Mouse (Mus musculus) heart, adult 2 months (tissue): ENCODE data around the gene Cadm2.

ENCODE experiments used
- CTCF ChIP-seq: fragments of 200-600 bp; IDR thresholded peaks from 2 replicates; pipeline ENCODE4 v1.8.1; 2022; ENCODE audit warnings: antibody characterized with exemption, mild to moderate bottlenecking, moderate library complexity
- EP300 ChIP-seq: fragments of 200-500 bp; IDR thresholded peaks from 2 replicates; pipeline ENCODE4 v1.6.1; 2011; ENCODE audit warnings: low read depth, low read length, control low read depth; ENCODE audit not compliant: insufficient read depth

- TF ChIP-seq EP300 (no peak), CTCF (no peak)
Measured at GRCm38 (mm10) chr16:67079318-67079717, 541.4 kb downstream of the Cadm2 start.
